Mouse (Mus musculus): ENCODE data around the gene 4930442H23Rik. TPM values are rescaled to one million over a fixed set of nuclear protein-coding genes. Genes with fewer than 3 reads are reported as not detected.

Gene 4930442H23Rik
- polyA plus RNA-seq, 1 experiment: not detected

DNA sequence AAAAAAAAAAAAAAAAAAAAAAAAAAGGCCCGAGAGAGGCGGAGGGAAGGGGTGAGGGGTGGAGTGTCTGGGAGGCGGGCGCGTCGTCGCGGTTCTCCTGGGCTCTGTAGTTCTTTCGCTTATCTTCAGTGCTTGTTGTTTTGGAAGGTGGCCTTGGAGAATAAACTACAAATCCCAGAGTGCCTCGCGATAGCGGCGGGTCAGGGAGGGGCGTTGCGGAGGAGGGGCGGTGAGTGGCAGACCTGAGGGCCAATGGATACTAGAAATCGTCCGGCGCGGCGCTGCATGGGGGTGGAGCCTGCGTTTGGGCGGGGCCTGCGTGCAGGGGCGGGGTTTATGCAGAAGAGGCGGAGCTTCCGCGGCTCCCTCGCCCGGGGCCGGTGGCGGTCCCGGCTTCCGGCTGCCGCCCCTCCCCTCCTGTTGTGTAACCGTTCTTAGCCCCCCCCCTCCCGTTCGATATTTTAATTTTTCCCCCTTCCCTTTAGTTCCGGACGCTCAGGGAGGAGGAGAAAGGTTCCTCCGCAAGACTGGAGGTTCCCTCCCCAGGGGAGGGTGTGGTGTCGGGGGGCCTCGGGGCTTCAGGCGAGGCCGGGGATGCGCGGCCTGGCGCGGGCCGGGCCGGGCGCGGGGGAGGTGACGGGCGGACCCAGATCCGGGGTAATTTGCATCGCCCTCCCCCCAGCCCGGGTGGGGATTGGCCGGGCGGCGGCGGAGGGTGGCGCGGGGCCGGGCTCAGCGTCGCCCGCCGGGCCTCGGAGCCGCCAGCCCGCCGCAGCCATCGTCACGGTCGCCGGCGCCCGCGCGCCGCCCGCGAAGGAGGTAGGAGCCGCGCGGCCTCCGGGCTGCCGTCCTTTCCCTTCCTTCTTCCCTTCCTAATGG, 46.2 kb downstream of the 4930442H23Rik start:
- Histone ChIP-seq H3K4me1 (ENCODE audit: control insufficient read depth, insufficient read depth, insufficient read length, low read length) (peaks cover 30% of the 10 kb centered on the region), H3K4me3 (ENCODE audit: insufficient read depth, low read depth, low read length) (peak overlapping the region; percentile 94)

DNA sequence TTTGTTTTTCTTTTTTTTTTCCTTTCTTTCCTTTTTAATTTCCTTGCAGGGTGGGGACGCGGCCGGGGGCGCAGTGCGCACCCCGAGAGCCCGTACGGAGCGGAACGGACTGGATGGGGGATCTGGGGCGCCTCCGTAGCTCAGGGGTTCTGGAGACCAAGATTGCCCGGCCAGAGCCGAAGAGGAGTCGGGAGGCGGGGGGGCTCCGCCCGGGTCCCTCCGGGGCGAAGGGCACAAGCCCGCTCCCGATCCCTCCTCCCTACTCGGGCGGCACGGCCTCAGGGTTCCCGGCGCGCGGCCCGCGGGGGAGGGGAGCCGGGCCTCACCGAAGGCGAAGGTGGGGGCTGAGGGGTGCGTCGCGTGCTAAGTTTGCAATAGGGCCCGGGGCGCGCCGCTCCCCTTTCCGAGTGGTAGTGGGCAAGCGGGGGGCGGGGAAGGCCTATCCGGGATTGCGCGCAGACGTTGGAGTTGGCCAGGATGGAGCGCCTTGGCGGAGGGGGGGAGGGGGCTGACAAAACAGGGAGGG, 46.9 kb downstream of the 4930442H23Rik start:
- Histone ChIP-seq H3K4me1 (ENCODE audit: control insufficient read depth, insufficient read depth, insufficient read length, low read length) (peaks cover 25% of the 10 kb centered on the region), H3K4me3 (ENCODE audit: insufficient read depth, low read depth, low read length) (peak overlapping the region; percentile 96), H3K27ac (replicated peaks; ENCODE audit: low read depth, low read length) (peak overlapping the region; percentile 83)

More for the DNA sequence above, 46.2 kb downstream of the 4930442H23Rik start:
- H3K27ac ChIP-seq (replicated peaks; ENCODE audit: low read depth, low read length): peak overlapping the region; percentile 92

DNA sequence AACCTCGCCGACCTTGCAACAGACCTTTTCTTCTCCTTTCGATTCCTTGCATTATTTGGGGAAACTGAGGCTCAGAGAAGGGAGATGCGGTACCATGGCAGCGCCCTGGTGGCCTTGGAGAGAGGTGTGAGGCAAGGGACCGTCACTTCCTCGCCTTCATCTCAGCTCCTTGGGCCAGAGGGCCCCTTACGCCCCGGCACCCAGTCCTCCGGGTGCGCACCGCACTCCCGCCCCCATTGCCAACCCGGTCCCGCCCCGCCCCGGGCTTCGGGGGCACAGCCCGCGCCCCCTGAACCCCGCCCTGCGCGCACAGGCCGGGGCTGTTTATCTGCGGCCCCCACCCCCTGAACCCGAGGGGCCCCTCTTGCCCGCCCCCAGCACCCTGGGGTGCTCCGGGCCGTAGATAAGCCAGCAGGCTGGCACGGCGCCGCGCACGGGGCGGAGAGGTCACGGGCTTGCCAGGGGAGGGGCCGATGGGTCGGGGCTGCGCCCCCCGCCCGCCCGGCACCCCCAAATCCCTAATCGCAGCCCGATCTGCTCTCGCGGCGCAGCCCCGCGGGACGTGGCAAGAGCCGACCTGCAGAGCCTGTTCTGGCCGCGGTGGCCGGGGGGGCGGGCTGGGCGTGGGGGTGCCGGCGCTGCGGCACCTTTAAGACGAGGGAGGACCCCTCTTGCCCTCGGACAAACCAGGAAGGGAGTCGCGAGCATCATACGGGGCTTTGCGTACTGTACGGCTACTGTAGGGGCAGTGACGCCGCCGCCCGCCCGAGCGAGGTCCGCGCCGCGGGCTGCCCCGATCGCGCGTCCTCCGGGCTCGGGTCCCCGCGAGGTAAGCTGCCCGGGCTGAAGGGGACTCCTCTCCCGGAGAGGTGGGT, 47.6 kb downstream of the 4930442H23Rik start:
- H3K27ac ChIP-seq (replicated peaks; ENCODE audit: low read depth, low read length): peak overlapping the region; percentile 83
- peak overlapping the region; percentile 96 for H3K4me3 ChIP-seq (ENCODE audit: insufficient read depth, low read depth, low read length)
- peaks cover 19% of the 10 kb centered on the region for H3K4me1 ChIP-seq (ENCODE audit: control insufficient read depth, insufficient read depth, insufficient read length, low read length)

DNA sequence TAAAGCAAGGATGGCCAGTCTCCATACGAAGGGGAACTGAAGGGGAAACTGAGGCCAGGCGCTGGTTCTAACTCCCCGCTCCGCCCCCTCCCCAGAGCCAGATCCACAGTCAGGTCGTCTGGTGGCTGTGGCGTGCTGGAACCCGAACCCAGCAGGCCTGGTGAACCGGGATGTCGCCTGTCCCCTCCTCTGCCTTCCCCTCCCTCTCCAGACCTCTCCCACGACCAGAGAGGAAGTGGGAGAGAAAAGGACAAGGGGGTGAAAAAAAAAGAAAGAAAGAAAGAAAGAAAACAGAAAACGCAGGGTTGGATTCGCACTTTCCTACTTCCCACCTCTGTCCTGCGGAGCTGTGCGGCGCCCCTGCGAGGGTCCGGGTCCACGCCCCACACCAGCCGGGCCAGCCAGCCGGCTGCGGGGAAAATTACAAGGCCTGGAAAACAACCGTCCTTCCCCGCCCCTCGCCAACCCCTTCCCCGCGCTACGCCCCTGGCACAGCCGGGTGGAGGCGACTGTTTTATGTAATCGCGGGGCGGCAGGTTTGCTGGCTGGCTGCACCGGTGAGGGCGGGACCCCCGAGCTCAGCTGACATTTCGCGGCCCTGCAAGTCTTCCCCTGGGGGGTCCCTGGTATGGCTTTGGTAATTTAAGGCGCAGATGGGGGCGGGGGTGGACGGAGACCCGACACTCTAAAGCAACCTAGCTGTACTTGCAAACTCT, 48.5 kb downstream of the 4930442H23Rik start, which contains the start of gene Zbtb7a:
Gene Zbtb7a (plus strand): TSS at position 255 of the 716 bp plus-strand sequence.
- Histone ChIP-seq H3K27ac (replicated peaks; ENCODE audit: low read depth, low read length) (peak within 1 kb of the TSS; percentile 76), H3K4me3 (ENCODE audit: insufficient read depth, low read depth, low read length) (peak within 1 kb of the TSS; percentile 96), H3K4me1 (ENCODE audit: control insufficient read depth, insufficient read depth, insufficient read length, low read length) (peaks cover 15% of the 10 kb centered on the region)

DNA sequence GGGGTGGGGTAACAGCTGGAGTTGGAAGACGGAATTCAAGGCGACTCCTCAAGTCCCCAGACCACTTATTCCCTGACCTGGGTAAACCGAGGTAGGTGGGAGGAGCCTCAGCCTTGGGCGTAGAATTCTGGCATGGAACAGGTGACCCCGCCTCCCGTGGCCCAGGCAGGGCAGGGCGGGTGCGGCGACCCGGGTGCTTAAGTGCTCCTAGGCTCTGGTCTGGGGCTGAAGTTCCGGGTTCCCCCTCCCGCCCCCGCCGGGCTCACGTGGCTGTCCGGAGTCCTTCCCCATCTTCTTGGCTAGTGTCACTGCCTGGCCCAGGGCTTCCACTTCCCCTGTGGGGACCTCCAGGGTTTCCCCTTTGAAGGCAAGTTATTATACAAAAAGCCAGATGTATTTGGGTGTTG, 49.5 kb downstream of the 4930442H23Rik start:
- Histone ChIP-seq H3K27ac (replicated peaks; ENCODE audit: low read depth, low read length) (peak overlapping the region; percentile 76), H3K4me1 (ENCODE audit: control insufficient read depth, insufficient read depth, insufficient read length, low read length) (peaks cover 16% of the 10 kb centered on the region), H3K4me3 (ENCODE audit: insufficient read depth, low read depth, low read length) (peak overlapping the region; percentile 96)

Other genes starting within 250 kb of the 4930442H23Rik start
- gene Gng7, start 168.9 kb downstream of the 4930442H23Rik start, polyA plus RNA-seq (2012; ENCODE audit: insufficient read depth, insufficient read length, missing spikeins): 6.4 and 9.0 TPM in 2 replicates
- gene Diras1, start 158.2 kb downstream of the 4930442H23Rik start, polyA plus RNA-seq (2012; ENCODE audit: insufficient read depth, insufficient read length, missing spikeins): not detected in 2 replicates
- 7.0 and 12.1 TPM in 2 replicates for gene Slc39a3, start 146.4 kb downstream of the 4930442H23Rik start, polyA plus RNA-seq (2012; ENCODE audit: insufficient read depth, insufficient read length, missing spikeins)
- gene Sgta, start 123.7 kb downstream of the 4930442H23Rik start, polyA plus RNA-seq (2012; ENCODE audit: insufficient read depth, insufficient read length, missing spikeins): 130 and 139 TPM in 2 replicates
- 7.0 and 11.3 TPM in 2 replicates for gene Thop1, start 113.8 kb downstream of the 4930442H23Rik start, polyA plus RNA-seq (2012; ENCODE audit: insufficient read depth, insufficient read length, missing spikeins)
- not detected in 2 replicates for gene Creb3l3, start 85.0 kb downstream of the 4930442H23Rik start, polyA plus RNA-seq (2012; ENCODE audit: insufficient read depth, insufficient read length, missing spikeins)
- 64.4 and 88.3 TPM in 2 replicates for gene Map2k2, start 77.9 kb downstream of the 4930442H23Rik start, polyA plus RNA-seq (2012; ENCODE audit: insufficient read depth, insufficient read length, missing spikeins)
- 28.4 and 29.6 TPM in 2 replicates for gene Zbtb7a, start 48.6 kb downstream of the 4930442H23Rik start, polyA plus RNA-seq (2012; ENCODE audit: insufficient read depth, insufficient read length, missing spikeins)
- gene Pias4, start 15.9 kb downstream of the 4930442H23Rik start, polyA plus RNA-seq (2012; ENCODE audit: insufficient read depth, insufficient read length, missing spikeins): 10.3 and 13.4 TPM in 2 replicates
- gene Eef2, start 7.2 kb downstream of the 4930442H23Rik start, polyA plus RNA-seq (2012; ENCODE audit: insufficient read depth, insufficient read length, missing spikeins): 538 and 581 TPM in 2 replicates
- 15.7 and 31.7 TPM in 2 replicates for gene Dapk3, start 844 bp downstream of the 4930442H23Rik start, polyA plus RNA-seq (2012; ENCODE audit: insufficient read depth, insufficient read length, missing spikeins)
- gene Nmrk2, start 18.2 kb upstream of the 4930442H23Rik start, polyA plus RNA-seq (2012; ENCODE audit: insufficient read depth, insufficient read length, missing spikeins): 1.4 TPM in 1 of 2 replicates, not detected in the other
- not detected in 2 replicates for gene Atcay, start 47.0 kb upstream of the 4930442H23Rik start, polyA plus RNA-seq (2012; ENCODE audit: insufficient read depth, insufficient read length, missing spikeins)
- gene Zfr2, start 49.3 kb upstream of the 4930442H23Rik start, polyA plus RNA-seq (2012; ENCODE audit: insufficient read depth, insufficient read length, missing spikeins): 0.32 and 1.2 TPM in 2 replicates
- not detected in 2 replicates for gene Matk, start 69.1 kb upstream of the 4930442H23Rik start, polyA plus RNA-seq (2012; ENCODE audit: insufficient read depth, insufficient read length, missing spikeins)
- 122 and 144 TPM in 2 replicates for gene Mrpl54, start 83.1 kb upstream of the 4930442H23Rik start, polyA plus RNA-seq (2012; ENCODE audit: insufficient read depth, insufficient read length, missing spikeins)
- gene Apba3, start 83.1 kb upstream of the 4930442H23Rik start, polyA plus RNA-seq (2012; ENCODE audit: insufficient read depth, insufficient read length, missing spikeins): 59.5 and 82.7 TPM in 2 replicates
- gene Tjp3, start 107.7 kb upstream of the 4930442H23Rik start, polyA plus RNA-seq (2012; ENCODE audit: insufficient read depth, insufficient read length, missing spikeins): 1.6 TPM in 1 of 2 replicates, not detected in the other
- 10.6 and 12.4 TPM in 2 replicates for gene Pip5k1c, start 109.1 kb upstream of the 4930442H23Rik start, polyA plus RNA-seq (2012; ENCODE audit: insufficient read depth, insufficient read length, missing spikeins)
- 8.4 and 9.6 TPM in 2 replicates for gene Cactin, start 137.3 kb upstream of the 4930442H23Rik start, polyA plus RNA-seq (2012; ENCODE audit: insufficient read depth, insufficient read length, missing spikeins)
- gene Tbxa2r, start 144.9 kb upstream of the 4930442H23Rik start, polyA plus RNA-seq (2012; ENCODE audit: insufficient read depth, insufficient read length, missing spikeins): not detected in 2 replicates
- gene Gipc3, start 159.4 kb upstream of the 4930442H23Rik start, polyA plus RNA-seq (2012; ENCODE audit: insufficient read depth, insufficient read length, missing spikeins): 1.0 TPM in 1 of 2 replicates, not detected in the other
- gene Hmg20b, start 166.6 kb upstream of the 4930442H23Rik start, polyA plus RNA-seq (2012; ENCODE audit: insufficient read depth, insufficient read length, missing spikeins): 66.1 and 78.7 TPM in 2 replicates
- gene Mfsd12, start 173.6 kb upstream of the 4930442H23Rik start, polyA plus RNA-seq (2012; ENCODE audit: insufficient read depth, insufficient read length, missing spikeins): 8.3 and 11.5 TPM in 2 replicates
- gene 4930404N11Rik, start 182.0 kb upstream of the 4930442H23Rik start, polyA plus RNA-seq (2012; ENCODE audit: insufficient read depth, insufficient read length, missing spikeins): not detected in 2 replicates
- gene Fzr1, start 194.7 kb upstream of the 4930442H23Rik start, polyA plus RNA-seq (2012; ENCODE audit: insufficient read depth, insufficient read length, missing spikeins): 9.3 and 10.3 TPM in 2 replicates
- 25.1 and 35.9 TPM in 2 replicates for gene Dohh, start 200.6 kb upstream of the 4930442H23Rik start, polyA plus RNA-seq (2012; ENCODE audit: insufficient read depth, insufficient read length, missing spikeins)
- 2.4 TPM in 1 of 2 replicates, not detected in the other for gene Gm48551, start 200.6 kb upstream of the 4930442H23Rik start, polyA plus RNA-seq (2012; ENCODE audit: insufficient read depth, insufficient read length, missing spikeins)
- gene Gm48552, start 205.2 kb upstream of the 4930442H23Rik start, polyA plus RNA-seq (2012; ENCODE audit: insufficient read depth, insufficient read length, missing spikeins): not detected in 2 replicates
- gene Smim24, start 209.2 kb upstream of the 4930442H23Rik start, polyA plus RNA-seq (2012; ENCODE audit: insufficient read depth, insufficient read length, missing spikeins): 1.9 and 5.3 TPM in 2 replicates